In the genomic region with DNA sequence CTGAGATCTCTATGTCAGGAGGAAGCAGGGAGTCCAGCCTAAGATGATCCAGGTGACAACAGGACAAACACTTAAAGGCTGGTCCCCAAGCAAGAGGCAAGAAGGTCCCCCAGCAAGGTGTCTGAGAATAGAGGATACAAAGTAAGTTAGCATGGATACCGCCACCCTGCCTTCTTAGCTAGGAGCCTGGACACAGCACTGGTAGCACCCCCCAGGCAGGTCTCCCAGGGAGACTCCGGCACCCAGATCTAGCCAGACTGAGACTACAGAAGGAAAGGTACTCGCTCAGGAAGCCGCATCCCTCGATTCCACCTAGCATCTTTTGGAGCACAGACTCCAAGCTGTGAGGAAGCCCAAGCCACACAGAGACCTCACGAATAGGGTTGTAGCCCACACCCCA, we compare ENCODE assay signal across 8 mouse cellular contexts. TPM values are rescaled to one million over a fixed set of nuclear protein-coding genes. Genes with fewer than 3 reads are reported as not detected.
DNase-seq lines count a peak whose midpoint lies in the region; ATAC-seq and TF ChIP-seq lines count a peak whose summit lies in the region.
"Had no signal": no experiment of that assay in that cellular context is flagged by ENCODE, and none has a peak within 500 bp of the region (broad histone marks: within the 10 kb centered on the region; RNA-seq: fewer than 3 reads in every experiment).

No protein-coding gene starts in this region.

- no peaks in the 10 kb centered on the region for H3K9me3 ChIP-seq in lung, embryonic 14.5 days (ENCODE audit: low read depth, low read length)
- H3K9me3 ChIP-seq in forebrain, embryonic 14.5 days (replicated peaks; ENCODE audit: control insufficient read depth, low read length): no peaks in the 10 kb centered on the region
- H3K9me3 ChIP-seq in limb, embryonic 12.5 days: no peaks in the 10 kb centered on the region

- H3K4me3 ChIP-seq in lung, embryonic 14.5 days (ENCODE audit: low read depth, low read length): peak overlapping the region; percentile 98
- H3K4me3 ChIP-seq in forebrain, embryonic 14.5 days (ENCODE audit: low read depth, low read length): no peak overlapping the region
- H3K4me3 ChIP-seq in limb, embryonic 12.5 days (replicated peaks): peak overlapping the region; percentile 96
- peak overlapping the region; percentile 79; the same call in 1 of the 2 replicates for H3K4me3 ChIP-seq in olfactory bulb, adult 2 months (ENCODE audit: insufficient read depth, low read depth, low read length)

- no peak overlapping the region for H3K9ac ChIP-seq in lung, embryonic 14.5 days
- H3K9ac ChIP-seq in forebrain, embryonic 14.5 days (ENCODE audit: low read length): peak overlapping the region; percentile 92; the same call in 1 of the 2 replicates
- peak overlapping the region; percentile 97; the same call in 1 of the 2 replicates for H3K9ac ChIP-seq in limb, embryonic 12.5 days (replicated peaks)

- H3K36me3 ChIP-seq in lung, embryonic 14.5 days (ENCODE audit: insufficient read depth): peaks cover 27% of the 10 kb centered on the region
- H3K36me3 ChIP-seq in forebrain, embryonic 14.5 days (ENCODE audit: control insufficient read depth, insufficient read depth, low read length): peaks cover 19% of the 10 kb centered on the region
- peaks cover 31% of the 10 kb centered on the region for H3K36me3 ChIP-seq in limb, embryonic 12.5 days

- ATAC-seq in lung, embryonic 14.5 days (ENCODE audit: insufficient read depth): no peak
- no peak for ATAC-seq in forebrain, embryonic 14.5 days
- ATAC-seq in limb, embryonic 12.5 days (ENCODE audit: insufficient number of reproducible peaks, insufficient read depth, low FRiP score, low TSS enrichment, low read depth): no peak

- no peak for TF ChIP-seq CTCF in lung, embryonic 14.5 days (IDR thresholded peaks at IDR 0.05; ENCODE audit: low read depth)
- TF ChIP-seq CTCF in olfactory bulb, adult 2 months (IDR thresholded peaks at IDR 0.05; ENCODE audit: insufficient read depth, low read depth, low read length): no peak

- WGBS in lung, embryonic 14.5 days: 82% methylated on average over 6 of the region's 6 CpGs
- 91% methylated on average over 6 of the region's 6 CpGs for WGBS in forebrain, embryonic 14.5 days
- 87% methylated on average over 6 of the region's 6 CpGs for WGBS in limb, embryonic 12.5 days
- 88% methylated on average over 6 of the region's 6 CpGs for WGBS in olfactory bulb, adult 2 months

- peak overlapping the region; percentile 91 for H3K4me2 ChIP-seq in lung, embryonic 14.5 days
- H3K4me2 ChIP-seq in forebrain, embryonic 14.5 days (ENCODE audit: low read length): peak overlapping the region; percentile 82; the same call in 1 of the 2 replicates
- H3K4me2 ChIP-seq in limb, embryonic 12.5 days: peak overlapping the region; percentile 89

- no peak for TF ChIP-seq POLR2A in olfactory bulb, adult 2 months (IDR thresholded peaks at IDR 0.05; ENCODE audit: insufficient read depth, low read depth, low read length)

- DNase-seq in lung, embryonic 14.5 days: no peak
- no peak for DNase-seq in lung, adult 18-20 months
- DNase-seq in forebrain, embryonic 14.5 days (ENCODE audit: low spot score): no peak
- DNase-seq in spleen, adult 18-20 months: no peak
- DNase-seq in left cerebral cortex, postnatal 14 days (ENCODE audit: low spot score in 2 of 2): no peak
- DNase-seq: lung, postnatal 36 days had no signal

- peaks cover 6% of the 10 kb centered on the region for H3K4me1 ChIP-seq in lung, embryonic 14.5 days (ENCODE audit: insufficient read depth)
- H3K4me1 ChIP-seq in forebrain, embryonic 14.5 days (ENCODE audit: control insufficient read depth, insufficient read depth, low read length): peaks cover 7% of the 10 kb centered on the region
- H3K4me1 ChIP-seq in limb, embryonic 12.5 days (replicated peaks): peaks cover 23% of the 10 kb centered on the region
- peaks cover 28% of the 10 kb centered on the region for H3K4me1 ChIP-seq in olfactory bulb, adult 2 months (ENCODE audit: control insufficient read depth, insufficient read depth, low read length)

- H3K27ac ChIP-seq in lung, embryonic 14.5 days (ENCODE audit: low read depth): no peak overlapping the region
- no peak overlapping the region for H3K27ac ChIP-seq in forebrain, embryonic 14.5 days (ENCODE audit: low read depth, low read length)
- no peak overlapping the region for H3K27ac ChIP-seq in limb, embryonic 12.5 days
- no peak overlapping the region for H3K27ac ChIP-seq in olfactory bulb, adult 2 months (ENCODE audit: insufficient read depth, low read depth, low read length)

- intact Hi-C loops in left cerebral cortex, postnatal 14 days (cut with DNase I): no loop called here

- H3K27me3 ChIP-seq in lung, embryonic 14.5 days (ENCODE audit: insufficient read depth, low read length): no peaks in the 10 kb centered on the region
- H3K27me3 ChIP-seq in forebrain, embryonic 14.5 days (replicated peaks; ENCODE audit: control insufficient read depth, insufficient read depth, low read length): no peaks in the 10 kb centered on the region
- H3K27me3 ChIP-seq in limb, embryonic 12.5 days: no peaks in the 10 kb centered on the region

RNA-seq across cellular contexts. Expression of gene Mier2, which starts 1.8 kb away (rescaled TPM):
- 49.6 and 55.3 TPM in 2 replicates for polyA plus RNA-seq in lung, embryonic 14.5 days (2014; fragmentation: Nextera tagmentation; extraction: Ambion mirVana)
- 35.3 and 43.7 TPM in 2 replicates for polyA plus RNA-seq in forebrain, embryonic 14.5 days (2014; fragmentation: Nextera tagmentation; extraction: Ambion mirVana)
- polyA plus RNA-seq in limb, embryonic 12.5 days (2016; fragmentation: Nextera tagmentation; extraction: Ambion mirVana): 74.8 and 78.1 TPM in 2 replicates
- polyA plus RNA-seq in olfactory bulb, adult 2 months (2012; ENCODE audit: insufficient read depth, insufficient read length, low replicate concordance, missing spikeins): not detected in 2 replicates
- 10 to 100 TPM; 41.7 to 51.4 TPM for total RNA-seq in left cerebral cortex, postnatal 14 days (2021)

RNA-seq across cellular contexts. Expression of gene Plpp2, which starts 19.6 kb away (rescaled TPM):
- polyA plus RNA-seq in lung, embryonic 14.5 days (2014; fragmentation: Nextera tagmentation; extraction: Ambion mirVana): 34.9 and 37.1 TPM in 2 replicates
- 9.4 and 12.5 TPM in 2 replicates for polyA plus RNA-seq in forebrain, embryonic 14.5 days (2014; fragmentation: Nextera tagmentation; extraction: Ambion mirVana)
- 20.4 and 21.2 TPM in 2 replicates for polyA plus RNA-seq in limb, embryonic 12.5 days (2016; fragmentation: Nextera tagmentation; extraction: Ambion mirVana)
- not detected in 2 replicates for polyA plus RNA-seq in olfactory bulb, adult 2 months (2012; ENCODE audit: insufficient read depth, insufficient read length, low replicate concordance, missing spikeins)
- total RNA-seq in left cerebral cortex, postnatal 14 days (2021): 1 to 10 TPM; 2.5 to 3.3 TPM

RNA-seq across cellular contexts. Expression of gene Theg, which starts 34.0 kb away (rescaled TPM):
- polyA plus RNA-seq in lung, embryonic 14.5 days (2014; fragmentation: Nextera tagmentation; extraction: Ambion mirVana): not detected in 2 replicates
- not detected in 2 replicates for polyA plus RNA-seq in forebrain, embryonic 14.5 days (2014; fragmentation: Nextera tagmentation; extraction: Ambion mirVana)
- not detected in 2 replicates for polyA plus RNA-seq in limb, embryonic 12.5 days (2016; fragmentation: Nextera tagmentation; extraction: Ambion mirVana)
- polyA plus RNA-seq in olfactory bulb, adult 2 months (2012; ENCODE audit: insufficient read depth, insufficient read length, low replicate concordance, missing spikeins): not detected in 2 replicates
- under 1 TPM in 1 of 2 experiments, not detected in 1; 0.55 TPM for total RNA-seq in left cerebral cortex, postnatal 14 days (2021)

Comparison
In these comparisons a context has a peak if more than half of its experiments do, and no peak if none do; other contexts are left out.
1. RNA of gene Mier2, which starts 1.8 kb away (polyA plus RNA-seq): 74.8 to 78.1 TPM in limb, embryonic 12.5 days, 49.6 to 55.3 TPM in lung, embryonic 14.5 days and 35.3 to 43.7 TPM in forebrain, embryonic 14.5 days; not detected in olfactory bulb, adult 2 months; every median in the first group is over 10 times any median in the second.
2. RNA of gene Plpp2, which starts 19.6 kb away (polyA plus RNA-seq): 34.9 to 37.1 TPM in lung, embryonic 14.5 days, 20.4 to 21.2 TPM in limb, embryonic 12.5 days and 9.4 to 12.5 TPM in forebrain, embryonic 14.5 days; not detected in olfactory bulb, adult 2 months; every median in the first group is over 10 times any median in the second.
3. Peak in every context shown above with its lines, with median percentiles within 50 percentile points of each other: H3K4me2 ChIP-seq.